Mouse (Mus musculus) small intestine, adult 2 months (tissue): ENCODE measurements around the gene Ptprr.

Experiments
- CTCF ChIP-seq: fragments of 200-500 bp; IDR thresholded peaks from 2 replicates; pipeline ENCODE4 v1.5.1; 2012; ENCODE audit warnings: low read depth, mild to moderate bottlenecking, control low read depth, inconsistent platforms, low read length, moderate library complexity, mixed read lengths; ENCODE audit not compliant: insufficient replicate concordance, insufficient read length; ENCODE audit errors: extremely low read depth
- POLR2A ChIP-seq: fragments of 200-500 bp; IDR thresholded peaks from 2 replicates; pipeline ENCODE4 v1.6.1; 2012; ENCODE audit warnings: low read depth, mild to moderate bottlenecking, control low read depth, inconsistent platforms, low read length, moderate library complexity

DNA sequence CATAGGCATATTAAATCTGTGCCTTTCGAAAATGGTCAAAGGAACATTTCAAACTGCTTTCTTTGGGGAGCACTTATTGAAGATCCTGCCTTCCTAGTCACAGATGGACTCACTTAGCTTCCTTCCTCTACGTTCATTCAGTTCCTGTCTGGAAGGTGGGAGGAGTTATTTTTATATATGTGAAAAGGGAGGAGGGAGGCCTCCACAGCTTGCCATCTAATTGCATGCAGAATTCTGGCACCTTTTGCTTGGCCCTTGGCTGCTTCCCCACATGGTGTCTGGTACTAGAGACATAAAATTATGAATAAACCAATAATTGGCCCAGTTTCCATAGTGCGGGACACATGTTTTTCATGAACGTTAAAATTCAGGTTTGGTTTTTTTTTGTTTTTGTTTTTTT lies 90.2 kb downstream of the Ptprr start:
- no peak for TF ChIP-seq POLR2A
- no peak for TF ChIP-seq CTCF
